Mouse (Mus musculus): ENCODE data around the gene Cpe. TPM values are rescaled to one million over a fixed set of nuclear protein-coding genes. Genes with fewer than 3 reads are reported as not detected.

Gene Cpe
- polyA plus RNA-seq, 1 experiment: not detected

- no peaks in the 10 kb centered on the region for H3K27me3 ChIP-seq (ENCODE audit: control insufficient read depth)
- no peak overlapping the region for H3K4me3 ChIP-seq (replicated peaks)
- TF ChIP-seq TAL1 (IDR thresholded peaks at IDR 0.05; ENCODE audit: low read length) (no peak), GATA1 (IDR thresholded peaks at IDR 0.05; ENCODE audit: low read length) (no peak)
- no peaks in the 10 kb centered on the region; the same call in 1 of the 2 replicates for H3K9me3 ChIP-seq (ENCODE audit: control insufficient read depth, low read length)
- no peaks in the 10 kb centered on the region for H3K4me1 ChIP-seq (ENCODE audit: control insufficient read depth)
- H3K36me3 ChIP-seq (ENCODE audit: control insufficient read depth): no peaks in the 10 kb centered on the region
Measured at GRCm38 (mm10) chr8:64611210-64611974, 81.5 kb downstream of the Cpe start.

DNA sequence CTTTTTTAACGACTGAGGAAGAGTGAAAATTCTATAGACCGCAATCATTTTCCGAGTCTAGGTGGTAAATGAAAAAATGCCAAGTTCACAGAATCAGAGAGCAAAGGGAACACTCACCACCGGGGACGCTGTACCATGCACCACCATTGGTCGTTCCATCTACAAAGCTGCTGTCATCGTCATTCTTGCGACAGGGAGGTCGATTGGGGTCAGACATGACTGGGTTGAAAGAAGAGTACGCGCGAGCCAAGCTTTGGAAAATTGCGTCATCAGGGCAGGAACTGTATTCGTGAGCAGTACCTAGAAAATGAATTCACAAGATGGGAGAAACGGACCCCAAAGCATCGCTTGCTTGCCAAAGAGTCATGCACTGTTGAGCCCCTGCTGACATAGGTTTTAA, 83.9 kb downstream of the Cpe start:
- H3K4me3 ChIP-seq (replicated peaks): no peak overlapping the region
- H3K9me3 ChIP-seq (ENCODE audit: control insufficient read depth, low read length): no peaks in the 10 kb centered on the region; the same call in 1 of the 2 replicates
- no peaks in the 10 kb centered on the region for H3K4me1 ChIP-seq (ENCODE audit: control insufficient read depth)
- no peaks in the 10 kb centered on the region for H3K36me3 ChIP-seq (ENCODE audit: control insufficient read depth)
- TF ChIP-seq GATA1 (IDR thresholded peaks at IDR 0.05; ENCODE audit: low read length) (no peak), TAL1 (IDR thresholded peaks at IDR 0.05; ENCODE audit: low read length) (no peak)
- H3K27me3 ChIP-seq (ENCODE audit: control insufficient read depth): no peaks in the 10 kb centered on the region

- Histone ChIP-seq H3K27me3 (ENCODE audit: control insufficient read depth) (no peaks in the 10 kb centered on the region), H3K36me3 (ENCODE audit: control insufficient read depth) (no peaks in the 10 kb centered on the region), H3K4me3 (replicated peaks) (no peak overlapping the region), H3K9me3 (ENCODE audit: control insufficient read depth, low read length) (no peaks in the 10 kb centered on the region; the same call in 1 of the 2 replicates), H3K4me1 (ENCODE audit: control insufficient read depth) (no peaks in the 10 kb centered on the region)
- TF ChIP-seq TAL1 (IDR thresholded peaks at IDR 0.05; ENCODE audit: low read length): no peak
- TF ChIP-seq GATA1 (IDR thresholded peaks at IDR 0.05; ENCODE audit: low read length): no peak
Measured at GRCm38 (mm10) chr8:64606015-64606414, 86.8 kb downstream of the Cpe start.

- Histone ChIP-seq H3K36me3 (ENCODE audit: control insufficient read depth) (no peaks in the 10 kb centered on the region), H3K4me1 (ENCODE audit: control insufficient read depth) (no peaks in the 10 kb centered on the region), H3K9me3 (ENCODE audit: control insufficient read depth, low read length) (no peaks in the 10 kb centered on the region), H3K4me3 (replicated peaks) (no peak overlapping the region), H3K27me3 (ENCODE audit: control insufficient read depth) (no peaks in the 10 kb centered on the region)
- no peak for TF ChIP-seq GATA1 (IDR thresholded peaks at IDR 0.05; ENCODE audit: low read length)
Measured at GRCm38 (mm10) chr8:64598206-64598605, 94.6 kb downstream of the Cpe start.

DNA sequence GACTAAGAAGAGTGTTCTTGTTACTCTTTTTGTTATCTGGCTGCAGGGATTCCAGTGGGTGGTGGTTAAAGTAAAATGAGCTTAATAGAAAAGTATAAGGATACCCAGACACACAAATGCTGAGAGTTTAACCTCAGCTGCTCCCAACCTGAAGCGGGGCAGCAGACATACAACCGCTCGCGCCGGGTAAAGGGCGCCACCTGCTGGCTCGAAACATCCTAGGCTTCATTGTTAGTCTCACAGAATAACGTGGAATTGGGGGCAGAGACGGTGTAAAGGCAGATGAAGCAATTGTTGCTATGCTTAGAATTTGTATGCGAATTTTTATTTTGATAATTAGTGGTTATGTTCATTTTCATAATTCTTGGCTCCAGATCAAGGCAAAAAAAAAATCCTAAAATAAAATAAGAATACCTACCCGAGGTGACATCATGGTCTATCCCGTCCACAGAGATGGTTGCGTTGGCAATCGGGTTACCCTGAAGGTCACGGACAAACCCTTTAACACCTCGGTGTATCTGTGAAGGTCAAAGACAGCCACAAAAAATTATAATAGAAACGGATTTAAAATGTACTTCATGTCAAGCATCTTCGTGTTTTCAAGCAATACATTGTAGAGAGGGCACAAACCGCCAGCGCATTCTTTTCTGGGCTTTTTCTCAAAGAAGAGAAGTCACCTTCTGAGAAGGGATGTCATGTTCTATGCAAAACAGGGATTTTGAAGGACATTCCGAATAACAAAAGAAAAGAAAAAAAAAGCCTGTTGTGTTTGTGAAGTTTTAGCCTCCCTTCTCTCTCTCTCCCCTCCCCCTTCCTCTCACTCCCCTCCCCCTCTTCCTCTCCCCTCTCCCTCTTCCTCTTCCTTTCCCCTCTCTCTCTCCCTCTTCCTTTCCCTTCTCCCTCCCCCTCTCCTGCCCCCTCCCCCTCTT, 95.5 kb downstream of the Cpe start:
- TF ChIP-seq GATA1 (IDR thresholded peaks at IDR 0.05; ENCODE audit: low read length): no peak
- TF ChIP-seq TAL1 (IDR thresholded peaks at IDR 0.05; ENCODE audit: low read length): no peak
- no peaks in the 10 kb centered on the region for H3K27me3 ChIP-seq (ENCODE audit: control insufficient read depth)
- no peaks in the 10 kb centered on the region for H3K9me3 ChIP-seq (ENCODE audit: control insufficient read depth, low read length)
- no peak overlapping the region for H3K4me3 ChIP-seq (replicated peaks)
- H3K36me3 ChIP-seq (ENCODE audit: control insufficient read depth): no peaks in the 10 kb centered on the region
- no peaks in the 10 kb centered on the region for H3K4me1 ChIP-seq (ENCODE audit: control insufficient read depth)

DNA sequence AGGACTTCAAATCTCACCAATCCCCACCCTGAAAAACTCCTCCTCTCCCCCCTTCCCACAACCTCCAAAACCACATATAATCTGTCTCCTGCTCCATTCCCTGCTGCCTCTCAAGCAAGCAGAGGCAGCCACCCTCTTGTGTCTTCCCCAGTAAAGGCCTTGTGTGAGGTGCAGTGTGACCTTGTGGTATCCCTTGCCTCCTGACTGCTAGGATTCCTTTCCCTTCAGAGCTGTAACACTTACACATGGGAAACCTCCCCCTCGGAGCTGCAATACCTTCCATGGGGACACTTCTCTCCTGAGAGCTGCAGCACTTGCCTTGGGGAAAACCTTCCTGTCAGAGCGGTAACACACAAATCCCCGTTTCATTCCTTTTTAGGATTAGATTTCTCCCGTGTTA, 96.5 kb downstream of the Cpe start:
- no peaks in the 10 kb centered on the region for H3K4me1 ChIP-seq (ENCODE audit: control insufficient read depth)
- no peak for TF ChIP-seq GATA1 (IDR thresholded peaks at IDR 0.05; ENCODE audit: low read length)
- TF ChIP-seq TAL1 (IDR thresholded peaks at IDR 0.05; ENCODE audit: low read length): no peak
- no peaks in the 10 kb centered on the region for H3K36me3 ChIP-seq (ENCODE audit: control insufficient read depth)
- H3K9me3 ChIP-seq (ENCODE audit: control insufficient read depth, low read length): no peaks in the 10 kb centered on the region
- H3K27me3 ChIP-seq (ENCODE audit: control insufficient read depth): no peaks in the 10 kb centered on the region
- H3K4me3 ChIP-seq (replicated peaks): no peak overlapping the region

- Histone ChIP-seq H3K36me3 (ENCODE audit: control insufficient read depth) (no peaks in the 10 kb centered on the region), H3K4me1 (ENCODE audit: control insufficient read depth) (no peaks in the 10 kb centered on the region), H3K9me3 (ENCODE audit: control insufficient read depth, low read length) (no peaks in the 10 kb centered on the region), H3K27me3 (ENCODE audit: control insufficient read depth) (no peaks in the 10 kb centered on the region), H3K4me3 (replicated peaks) (no peak overlapping the region)
- TF ChIP-seq TAL1 (IDR thresholded peaks at IDR 0.05; ENCODE audit: low read length) (no peak), GATA1 (IDR thresholded peaks at IDR 0.05; ENCODE audit: low read length) (no peak)
Measured at GRCm38 (mm10) chr8:64590456-64590855, 102.4 kb downstream of the Cpe start.

- H3K36me3 ChIP-seq (ENCODE audit: control insufficient read depth): no peaks in the 10 kb centered on the region
- no peak for TF ChIP-seq TAL1 (IDR thresholded peaks at IDR 0.05; ENCODE audit: low read length)
- no peak for TF ChIP-seq GATA1 (IDR thresholded peaks at IDR 0.05; ENCODE audit: low read length)
- H3K9me3 ChIP-seq (ENCODE audit: control insufficient read depth, low read length): peaks cover 2% of the 10 kb centered on the region; the same call in 1 of the 2 replicates
- no peaks in the 10 kb centered on the region for H3K4me1 ChIP-seq (ENCODE audit: control insufficient read depth)
- no peak overlapping the region for H3K4me3 ChIP-seq (replicated peaks)
- H3K27me3 ChIP-seq (ENCODE audit: control insufficient read depth): no peaks in the 10 kb centered on the region
Measured at GRCm38 (mm10) chr8:64582887-64583286, 110.0 kb downstream of the Cpe start.

DNA sequence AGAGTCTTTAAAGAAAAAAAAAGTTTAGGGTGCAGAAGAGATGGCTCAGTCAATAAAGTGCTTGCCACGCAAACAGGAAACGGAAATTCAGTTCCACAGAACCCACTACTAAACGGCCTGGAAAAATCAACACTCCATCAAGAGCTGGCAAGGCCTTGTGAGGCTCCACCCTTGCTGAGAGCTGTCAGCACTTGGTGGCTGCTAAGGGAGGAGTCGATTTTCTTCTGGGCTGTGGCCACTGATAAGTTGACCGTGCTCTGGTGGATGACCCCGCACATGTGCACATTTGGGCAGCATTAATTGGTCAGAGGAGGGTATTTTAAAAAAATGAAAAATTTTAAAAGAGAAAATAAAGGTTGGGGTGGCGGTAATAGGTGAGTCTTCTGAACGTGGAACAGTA, 114.6 kb downstream of the Cpe start:
- no peak for TF ChIP-seq GATA1 (IDR thresholded peaks at IDR 0.05; ENCODE audit: low read length)
- no peak for TF ChIP-seq TAL1 (IDR thresholded peaks at IDR 0.05; ENCODE audit: low read length)
- Histone ChIP-seq H3K9me3 (ENCODE audit: control insufficient read depth, low read length) (peaks cover 11% of the 10 kb centered on the region), H3K4me3 (replicated peaks) (no peak overlapping the region)

More for the DNA sequence above, 114.6 kb downstream of the Cpe start:
- H3K27me3 ChIP-seq (ENCODE audit: control insufficient read depth): no peaks in the 10 kb centered on the region
- H3K36me3 ChIP-seq (ENCODE audit: control insufficient read depth): no peaks in the 10 kb centered on the region
- no peaks in the 10 kb centered on the region for H3K4me1 ChIP-seq (ENCODE audit: control insufficient read depth)

Measured in erythroblast, embryonic 14.5 days (primary cell).